Mouse (Mus musculus) heart, adult 8-10 months (tissue): ENCODE measurements around the gene Prkn. TPM values are rescaled to one million over a fixed set of nuclear protein-coding genes. Genes with fewer than 3 reads are reported as not detected.

ENCODE experiments used
- DNase-seq: peaks from one replicate; pipeline ENCODE4 v3.0.0; 2022; ENCODE audit warnings: low spot score
- total RNA-seq, 4 experiments: library from RNA; stranded (reverse); gene quantifications; 2 replicates each; pipeline ENCODE4 v1.2.4; 2022

Prkn gene
- total RNA-seq, 4 experiments from 2014 or later: 12.6 to 16.3 (median 15.2) TPM

GRCm38 (mm10) chr17:12090261-12090927 lies 1250.2 kb downstream of the Prkn start:
- no peak for DNase-seq

DNA sequence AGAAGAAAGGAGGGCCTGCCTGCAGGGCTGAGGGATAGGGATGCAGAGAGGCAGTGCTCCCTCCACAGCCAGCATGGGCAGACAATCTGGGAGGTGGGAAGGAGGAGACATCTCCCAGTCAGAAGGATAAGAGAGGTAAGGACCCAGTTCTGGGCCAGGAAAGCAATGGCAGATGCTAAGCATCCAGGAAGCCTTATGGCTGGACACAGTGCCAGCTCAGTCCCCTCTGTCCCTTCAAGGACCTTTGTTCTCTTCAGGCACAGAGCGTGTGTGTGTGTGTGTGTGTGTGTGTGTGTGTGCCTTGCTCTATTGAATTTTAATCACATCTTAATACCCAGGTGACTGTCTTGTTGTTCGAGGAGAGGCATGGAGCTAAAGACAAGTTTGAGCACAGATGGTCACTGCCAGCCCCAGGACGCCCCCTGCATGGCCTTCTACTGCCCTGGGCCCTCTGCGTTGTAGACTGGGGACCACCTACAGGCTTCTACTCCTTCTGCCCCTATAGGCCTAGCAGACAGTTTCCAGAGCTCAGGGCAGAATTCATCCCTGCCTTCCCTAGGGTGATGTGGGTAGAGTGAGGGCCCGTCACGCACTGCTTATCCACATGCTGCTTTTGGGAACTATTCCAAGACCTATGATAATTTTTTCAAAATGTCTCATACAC lies 1252.8 kb downstream of the Prkn start:
- no peak for DNase-seq

DNA sequence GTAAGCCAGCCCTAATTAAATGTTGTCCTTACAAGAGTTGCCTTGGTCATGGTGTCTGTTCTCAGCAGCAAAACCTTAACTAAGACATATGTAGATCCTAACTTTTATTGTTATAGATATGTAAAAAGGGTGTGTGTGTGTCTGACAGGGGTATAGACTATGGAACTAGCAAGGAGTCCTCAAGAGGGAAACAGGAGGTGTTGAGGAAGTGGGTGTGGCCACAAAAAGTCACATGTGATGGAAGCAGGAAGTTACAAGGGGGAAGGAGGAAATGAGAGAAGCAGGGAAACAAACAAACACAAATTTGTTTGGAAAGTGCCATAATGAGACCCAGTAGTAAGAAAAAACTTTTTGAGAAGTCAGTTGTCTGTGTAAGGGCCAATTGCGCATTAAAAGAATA lies 1253.8 kb downstream of the Prkn start:
- DNase-seq: no peak

GRCm38 (mm10) chr17:12094827-12095590 lies 1254.8 kb downstream of the Prkn start:
- DNase-seq: peak; percentile 28

DNA sequence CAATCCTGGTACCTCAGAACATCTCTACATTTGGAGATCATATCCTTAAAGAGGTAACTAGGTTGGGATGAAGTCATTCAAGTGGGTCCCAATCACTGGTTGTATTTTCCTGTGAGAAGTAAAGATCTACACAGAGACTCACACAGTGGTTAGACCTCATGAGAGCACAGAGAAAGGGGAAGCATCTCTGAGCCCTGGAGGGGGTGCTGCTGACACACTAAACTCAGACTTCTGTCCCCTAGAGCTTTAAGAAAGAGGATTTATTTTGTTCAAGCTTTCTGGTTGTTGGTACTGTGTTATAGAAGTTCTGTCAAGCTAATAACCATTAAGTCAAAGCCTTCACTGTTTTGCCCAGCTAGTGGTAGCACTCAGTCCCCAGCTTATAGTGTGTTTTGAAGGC lies 1259.2 kb downstream of the Prkn start:
- DNase-seq: no peak

DNA sequence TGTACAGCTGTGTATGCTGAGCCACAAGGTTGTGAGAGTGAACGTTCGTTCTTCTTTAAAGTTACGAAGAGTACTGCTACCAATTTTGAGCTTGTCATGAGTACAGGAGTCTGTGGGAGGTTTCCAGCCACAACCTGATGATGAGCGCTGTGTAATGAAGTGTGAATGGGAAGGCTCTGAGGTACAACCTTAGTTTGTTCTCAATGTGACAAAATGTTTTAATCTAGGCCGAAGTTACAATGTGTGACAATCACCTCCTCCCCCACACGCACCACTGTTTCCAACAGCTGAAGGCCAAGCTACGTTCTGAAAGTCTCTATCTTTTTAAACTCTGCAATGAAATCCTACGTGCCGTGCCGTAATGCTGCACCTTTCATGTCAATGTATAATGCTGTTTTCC lies 1262.1 kb downstream of the Prkn start:
- no peak for DNase-seq

DNA sequence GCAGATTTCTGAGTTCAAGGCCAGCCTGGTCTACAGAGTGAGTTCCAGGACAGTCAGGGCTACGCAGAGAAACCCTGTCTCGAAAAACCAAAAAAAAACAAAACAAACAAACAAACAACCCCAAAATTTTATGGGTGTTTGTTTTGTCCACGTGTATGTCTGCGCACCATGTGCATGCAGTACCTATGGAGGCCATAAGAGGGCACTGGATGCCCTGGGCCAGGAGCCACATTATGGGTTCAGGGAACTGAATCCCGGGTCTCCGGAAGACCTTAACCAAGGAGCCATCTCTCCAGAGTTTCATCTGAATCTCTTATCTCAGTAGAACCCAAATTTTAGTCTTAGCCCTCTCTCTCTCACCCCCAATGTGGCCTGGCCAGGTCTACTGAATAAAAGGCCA lies 1263.6 kb downstream of the Prkn start:
- no peak for DNase-seq

DNA sequence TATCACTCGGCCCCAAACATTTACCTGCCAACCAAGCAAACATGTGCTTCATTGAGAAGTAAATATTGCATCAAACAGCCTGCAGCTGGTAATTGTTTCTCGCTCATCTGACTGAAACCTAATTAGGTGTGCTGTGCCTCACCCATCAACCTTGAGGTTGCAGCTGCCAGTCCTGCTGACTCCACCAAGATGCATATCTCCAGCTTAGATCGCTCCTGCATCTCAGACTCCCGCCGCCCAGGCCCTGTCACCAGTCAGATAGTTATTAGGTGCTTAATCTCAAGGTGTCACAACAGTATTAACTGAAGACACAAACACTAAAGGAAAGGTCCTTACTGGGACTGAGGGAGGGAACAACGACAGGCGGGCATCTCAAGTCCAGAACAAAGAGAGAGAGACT lies 1264.1 kb downstream of the Prkn start:
- DNase-seq: no peak

GRCm38 (mm10) chr17:12104690-12105089 lies 1264.5 kb downstream of the Prkn start:
- DNase-seq: no peak

DNA sequence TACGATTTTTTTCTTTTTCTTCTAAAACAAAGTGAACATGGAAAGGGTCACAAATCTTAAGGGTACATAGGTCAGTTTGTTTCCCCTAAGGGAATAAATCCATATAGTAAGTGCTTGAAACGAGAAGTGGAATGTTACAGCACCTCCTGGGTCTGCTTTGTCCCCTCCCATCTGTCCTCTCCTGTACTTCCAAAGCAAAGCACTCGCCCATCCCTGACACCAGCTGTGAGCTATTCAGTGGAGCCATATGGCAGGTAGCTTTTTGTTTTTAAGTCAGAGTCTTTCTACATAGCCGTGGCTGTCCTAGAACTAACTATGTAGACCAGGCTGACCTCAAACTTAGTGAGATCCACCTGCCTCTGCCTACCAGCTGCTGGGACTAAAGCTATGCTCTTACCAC lies 1266.1 kb downstream of the Prkn start:
- DNase-seq: no peak

Other genes with a start within 250 kb of the Prkn start
- gene Pacrg, start 73 bp upstream of the Prkn start, total RNA-seq: 1 to 10 TPM; 1.4 to 3.1 (median 1.9) TPM